Mouse (Mus musculus): ENCODE measurements around the gene Siah1a.

Siah1a gene

GRCm38 (mm10) chr8:86695703-86696102 lies 50.0 kb downstream of the Siah1a start:
- DNase-seq: no peak

- no peak for DNase-seq
Measured at GRCm38 (mm10) chr8:86694011-86694410, 51.7 kb downstream of the Siah1a start.

GRCm38 (mm10) chr8:86692107-86692506 lies 53.6 kb downstream of the Siah1a start:
- no peak for DNase-seq

GRCm38 (mm10) chr8:86686629-86687028 lies 59.1 kb downstream of the Siah1a start:
- no peak for DNase-seq

All from right cerebral cortex, postnatal 25 days (tissue).